Comparison of ENCODE assay signal across 22 mouse cellular contexts in genomic region chr14:73088224-73088623, GRCm38 (mm10). TPM values are rescaled to one million over a fixed set of nuclear protein-coding genes. Genes with fewer than 3 reads are reported as not detected.
"Had no signal": no experiment of that assay in that cellular context is flagged by ENCODE, and none has a peak within 500 bp of the region (broad histone marks: within the 10 kb centered on the region; RNA-seq: fewer than 3 reads in every experiment).

No protein-coding gene starts in this region.

- H3K4me1 ChIP-seq: limb, embryonic 12.5 days; limb, embryonic 15.5 days; liver, embryonic 12.5 days; liver, embryonic 15.5 days; midbrain, embryonic 10.5 days; midbrain, embryonic 13.5 days; neural tube, embryonic 13.5 days; stomach, embryonic 15.5 days had no signal

- H3K36me3 ChIP-seq: limb, embryonic 12.5 days; limb, embryonic 15.5 days; liver, embryonic 12.5 days; liver, embryonic 15.5 days; midbrain, embryonic 10.5 days; midbrain, embryonic 13.5 days; neural tube, embryonic 13.5 days; stomach, embryonic 15.5 days had no signal

- ATAC-seq: intestine, postnatal 0 days; liver, embryonic 12.5 days; midbrain, embryonic 13.5 days; midbrain, embryonic 16.5 days had no signal

- H3K27ac ChIP-seq: kidney, postnatal 0 days; layer of hippocampus, adult 2 months; limb, embryonic 12.5 days; limb, embryonic 15.5 days; liver, embryonic 12.5 days; liver, embryonic 15.5 days; midbrain, embryonic 10.5 days; midbrain, embryonic 13.5 days; neural tube, embryonic 13.5 days; stomach, embryonic 15.5 days had no signal

- H3K27me3 ChIP-seq: limb, embryonic 12.5 days; limb, embryonic 15.5 days; liver, embryonic 12.5 days; liver, embryonic 15.5 days; midbrain, embryonic 13.5 days; neural tube, embryonic 13.5 days; stomach, embryonic 15.5 days had no signal

- DNase-seq: kidney, adult 2 months; kidney, postnatal 25 days; layer of hippocampus, adult 9-11 months; left cerebral cortex, postnatal 4 days; lung, adult 2 months; lung, postnatal 14 days; lung, postnatal 4 days; retina, postnatal 1 day; right cerebral cortex, postnatal 25 days had no signal

- H3K4me3 ChIP-seq: layer of hippocampus, adult 2 months; limb, embryonic 12.5 days; limb, embryonic 15.5 days; liver, embryonic 12.5 days; liver, embryonic 15.5 days; midbrain, embryonic 10.5 days; midbrain, embryonic 13.5 days; myocyte; neural tube, embryonic 13.5 days; stomach, embryonic 15.5 days had no signal

RNA-seq across cellular contexts. Expression of gene Cysltr2, which starts 39.3 kb away (rescaled TPM):
- polyA plus RNA-seq: limb, embryonic 12.5 days; midbrain, embryonic 10.5 days; midbrain, embryonic 13.5 days; midbrain, embryonic 16.5 days; myocyte; stomach, embryonic 15.5 days had no signal
